In the genomic region with DNA sequence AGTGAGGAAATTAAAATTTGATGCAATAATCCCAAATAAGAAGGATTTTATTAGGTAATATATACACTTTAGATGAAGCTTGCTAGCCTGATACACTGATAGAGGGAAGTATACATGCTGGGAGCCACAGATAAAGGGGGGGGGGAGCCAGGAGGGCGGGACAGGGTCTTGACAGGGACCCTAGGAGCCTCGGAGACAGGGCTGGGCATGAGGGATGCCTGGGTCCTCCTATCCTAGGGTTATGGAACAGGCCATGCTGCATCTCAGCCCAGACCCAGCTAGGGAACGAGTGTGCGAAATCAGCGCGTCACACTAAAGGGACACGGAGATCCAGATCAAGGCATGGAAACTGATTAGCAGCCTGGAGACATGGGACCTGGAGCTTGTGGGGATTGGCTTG, we compare ENCODE assay signal across 24 mouse cellular contexts.
"Had no signal": no experiment of that assay in that cellular context is flagged by ENCODE, and none has a peak within 500 bp of the region (broad histone marks: within the 10 kb centered on the region; RNA-seq: fewer than 3 reads in every experiment).

No protein-coding gene starts in this region.

- H3K9me3 ChIP-seq: heart, embryonic 10.5 days; heart, embryonic 12.5 days; hindbrain, embryonic 10.5 days; hindbrain, embryonic 13.5 days; intestine, embryonic 15.5 days; limb, embryonic 13.5 days; limb, embryonic 15.5 days had no signal

- H3K4me2 ChIP-seq: heart, embryonic 12.5 days; hindbrain, embryonic 13.5 days; intestine, embryonic 15.5 days; limb, embryonic 13.5 days; limb, embryonic 15.5 days had no signal

- H3K27me3 ChIP-seq: intestine, embryonic 15.5 days had no signal

- H3K9ac ChIP-seq: heart, embryonic 12.5 days; hindbrain, embryonic 13.5 days; intestine, embryonic 15.5 days; limb, embryonic 13.5 days; limb, embryonic 15.5 days had no signal

- H3K4me3 ChIP-seq: gastrocnemius, adult 2 months; heart, embryonic 10.5 days; heart, embryonic 12.5 days; hindbrain, embryonic 10.5 days; hindbrain, embryonic 13.5 days; intestine, embryonic 15.5 days; layer of hippocampus, adult 2 months; left cerebral cortex, adult 2 months; limb, embryonic 13.5 days; limb, embryonic 15.5 days had no signal

- DNase-seq: gastrocnemius, adult 2 months; gastrocnemius, postnatal 10 days; gastrocnemius, postnatal 25 days; heart, adult 18-20 months; heart, postnatal 10 days; heart, postnatal 4 days; kidney, adult 18-20 months; kidney, adult 8-10 months; kidney, postnatal 10 days; kidney, postnatal 25 days; kidney, postnatal 4 days had no signal

- H3K36me3 ChIP-seq: heart, embryonic 10.5 days; heart, embryonic 12.5 days; hindbrain, embryonic 10.5 days; hindbrain, embryonic 13.5 days; intestine, embryonic 15.5 days; limb, embryonic 13.5 days; limb, embryonic 15.5 days had no signal

- ATAC-seq: forebrain, embryonic 16.5 days; hindbrain, embryonic 16.5 days; inflammation-experienced regulatory T-cells, adult 6 months; intestine, embryonic 15.5 days; intestine, postnatal 0 days had no signal

- H3K27ac ChIP-seq: gastrocnemius, adult 2 months; heart, embryonic 10.5 days; hindbrain, embryonic 10.5 days; hindbrain, embryonic 13.5 days; intestine, embryonic 15.5 days; layer of hippocampus, adult 2 months; left cerebral cortex, adult 2 months; limb, embryonic 13.5 days; limb, embryonic 15.5 days had no signal

- H3K4me1 ChIP-seq: heart, embryonic 10.5 days; heart, embryonic 12.5 days; hindbrain, embryonic 10.5 days; intestine, embryonic 15.5 days had no signal
